Mouse (Mus musculus) C2C12 (cell line): ENCODE results near the gene Aifm3.

Source experiments
- CEBPB ChIP-seq: IDR thresholded peaks from one replicate; pipeline ENCODE4 v1.6.1; 2011; ENCODE audit warnings: low read depth, mild to moderate bottlenecking, control low read depth, moderate library complexity
- CTCF ChIP-seq: IDR thresholded peaks from one replicate; pipeline ENCODE4 v1.5.1; 2011; ENCODE audit not compliant: control insufficient read depth, insufficient read depth, insufficient read length
- FOSL1 ChIP-seq: IDR thresholded peaks from one replicate; pipeline ENCODE4 v1.8.0; 2011; ENCODE audit warnings: mild to moderate bottlenecking, low read length; ENCODE audit not compliant: poor library complexity, insufficient read depth, severe bottlenecking
- MYOD1 ChIP-seq: IDR thresholded peaks from one replicate; pipeline ENCODE4 v1.6.1; 2011; ENCODE audit warnings: low read depth; ENCODE audit not compliant: control insufficient read depth, insufficient read length
- MYOG ChIP-seq: IDR thresholded peaks from one replicate; pipeline ENCODE4 v1.6.1; 2011; ENCODE audit not compliant: control insufficient read depth, insufficient read length; ENCODE audit errors: extremely low read depth
- USF1 ChIP-seq: IDR thresholded peaks from one replicate; pipeline ENCODE4 v1.6.1; 2011; ENCODE audit warnings: low read depth, mild to moderate bottlenecking, control low read depth, moderate library complexity

DNA sequence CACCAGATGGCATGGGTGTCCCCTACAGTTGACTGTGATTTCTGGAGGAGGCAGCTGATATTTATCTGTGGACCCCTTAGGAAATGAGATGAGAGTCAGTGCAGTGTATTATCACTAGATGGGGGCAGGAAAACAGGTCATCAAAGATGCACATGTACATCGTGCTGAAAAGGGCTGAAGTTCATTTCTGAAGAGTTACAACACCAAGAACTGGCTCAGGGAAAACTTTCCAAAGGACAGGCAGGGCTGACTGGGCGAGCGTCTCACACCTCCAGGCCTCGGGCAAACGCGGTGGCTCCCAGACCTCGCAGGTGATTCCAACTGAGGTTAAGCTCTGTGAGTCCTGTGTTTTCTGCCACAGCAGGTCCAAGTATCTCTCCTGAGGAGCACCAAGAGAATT is 63.4 kb downstream of the Aifm3 start:
- TF ChIP-seq CTCF (no peak), FOSL1 (no peak), USF1 (no peak), MYOD1 (no peak), MYOG (no peak), CEBPB (no peak)
